Mouse (Mus musculus) spleen, postnatal 14 days (tissue): Measurements from ENCODE around the gene Cdc42bpg.

Experiments used
- DNase-seq, 2 experiments: peaks; one replicate each; pipeline ENCODE4 v3.0.0; 2021 to 2022; ENCODE audit warnings: low spot score in 2 of 2

Cdc42bpg gene

GRCm38 (mm10) chr19:6349215-6349983, 43.1 kb downstream of the Cdc42bpg start:
- DNase-seq: no peak

- DNase-seq: no peak
Observed at GRCm38 (mm10) chr19:6351431-6352106, 45.3 kb downstream of the Cdc42bpg start.

- no peak for DNase-seq
Observed at GRCm38 (mm10) chr19:6352107-6352505, 45.9 kb downstream of the Cdc42bpg start.

GRCm38 (mm10) chr19:6354030-6354429, 47.8 kb downstream of the Cdc42bpg start:
- DNase-seq: no peak

- DNase-seq: no peak
Observed at GRCm38 (mm10) chr19:6361291-6361690, 55.0 kb downstream of the Cdc42bpg start.

- no peak for DNase-seq
Observed at GRCm38 (mm10) chr19:6363091-6363410, 56.8 kb downstream of the Cdc42bpg start.

GRCm38 (mm10) chr19:6363411-6364240, 57.4 kb downstream of the Cdc42bpg start, which contains the start of gene Sf1:
Gene Sf1, plus strand, starts transcription at chr19:6363690.
- peak; percentile 100 for DNase-seq

- peak; percentile 88 to 90 for DNase-seq
Observed at GRCm38 (mm10) chr19:6364317-6364725, 58.1 kb downstream of the Cdc42bpg start.

GRCm38 (mm10) chr19:6364842-6365241, 58.6 kb downstream of the Cdc42bpg start:
- no peak for DNase-seq

- DNase-seq: no peak
Observed at GRCm38 (mm10) chr19:6370175-6370574, 63.9 kb downstream of the Cdc42bpg start.

- no peak for DNase-seq
Observed at GRCm38 (mm10) chr19:6372433-6372832, 66.2 kb downstream of the Cdc42bpg start.

GRCm38 (mm10) chr19:6373539-6374400, 67.5 kb downstream of the Cdc42bpg start:
- DNase-seq: peak; percentile 68 to 83

GRCm38 (mm10) chr19:6374571-6374970, 68.3 kb downstream of the Cdc42bpg start:
- no peak for DNase-seq
